8 mouse cellular contexts compared by ENCODE assay signal in the genomic region with DNA sequence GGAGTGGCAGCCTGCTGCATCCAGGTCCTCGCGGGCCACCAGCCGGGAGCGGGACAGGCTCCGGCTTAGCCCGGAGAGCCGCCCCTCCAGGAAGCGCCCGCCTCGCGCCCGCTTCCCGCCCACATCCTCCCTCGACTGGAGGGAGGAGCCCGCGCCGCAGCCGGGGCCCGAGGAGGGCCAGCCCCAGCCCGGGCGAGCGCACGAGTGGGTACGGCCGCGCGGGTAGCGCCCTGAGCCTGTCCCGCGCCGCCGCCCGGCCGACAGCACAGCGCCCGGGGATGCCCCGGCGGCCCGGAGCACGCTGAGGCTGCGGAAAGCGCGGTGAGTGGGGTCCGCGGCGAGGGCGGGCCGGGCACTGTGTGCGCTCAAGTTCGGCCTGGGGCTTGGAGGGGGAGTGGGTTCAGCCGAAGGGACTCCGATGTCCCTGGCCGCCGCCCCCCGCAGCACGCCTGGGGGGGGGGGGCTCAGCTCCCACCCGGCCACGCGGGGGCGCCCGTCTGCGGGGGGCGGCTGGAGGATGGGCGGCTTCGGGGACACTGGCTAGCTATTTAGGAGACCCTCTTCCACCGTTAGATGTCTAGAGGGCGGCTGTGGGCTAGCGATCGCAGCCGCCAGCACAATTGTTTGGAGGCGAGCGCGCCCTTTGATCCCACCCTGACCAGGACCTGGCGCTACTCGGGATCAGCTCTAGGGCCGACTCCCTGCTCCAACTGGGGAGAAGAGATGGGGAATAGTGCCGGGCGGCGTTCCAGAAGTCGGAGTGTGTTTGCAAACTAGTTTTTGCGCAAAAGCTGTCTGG. TPM values are rescaled to one million over a fixed set of nuclear protein-coding genes. Genes with fewer than 3 reads are reported as not detected.
DNase-seq lines count a peak whose midpoint lies in the region; ATAC-seq lines count a peak whose summit lies in the region.

A gene (plus strand): TSS at position 118 of the 799 bp plus-strand sequence.

- peak; percentile 74 for DNase-seq in ZHBTc4 (ENCODE audit: low read depth, low spot score)
- peak; percentile 68 for DNase-seq in embryo, embryonic 10.5 days (ENCODE audit: low spot score)
- DNase-seq in gastrocnemius, postnatal 36 days = peak; percentile 65 to 67
- peak in 1 of 2 experiments; percentile 54 for DNase-seq in left cerebral cortex, postnatal 25 days (ENCODE audit: low spot score in 2 of 2)
- DNase-seq in right cerebral cortex, postnatal 4 days = peak; percentile 59
- no peak for DNase-seq in c-Kit-positive CD71-positive TER-119-positive erythroid progenitor cells, embryonic 14.5 days (ENCODE audit: low spot score)

- intact Hi-C loops in gastrocnemius, postnatal 36 days (cut with DNase I) = no loop called here
- intact Hi-C loops in left cerebral cortex, postnatal 25 days (cut with DNase I) = loop anchor here (2.0 kb wide), 1 partner anchor 162 kb away; no protein-coding TSS in a partner anchor

- peak; percentile 87 for ATAC-seq in inflammation-experienced regulatory T-cells, adult 6 months
- ATAC-seq in megakaryocyte progenitor cell, adult 5-6 weeks (replicated peaks; ENCODE audit: poor library complexity) = peak; percentile 53

RNA-seq across cellular contexts. Expression of the gene that starts here (rescaled TPM):
- total RNA-seq in gastrocnemius, postnatal 36 days (2021) = 1 to 10 TPM; 4.5 to 7.3 TPM
- polyA plus RNA-seq in inflammation-experienced regulatory T-cells, adult 6 months (2017; shearing (Covaris generic)) = 1 to 10 TPM in 1 of 3 experiments, under 1 TPM in 2; 0.37 to 2.4 (median 0.98) TPM
- 10 to 100 TPM; 23.3 to 24.6 TPM for total RNA-seq in left cerebral cortex, postnatal 25 days (2021)
- total RNA-seq in megakaryocyte progenitor cell, adult 5-6 weeks (2015) = 98.4 and 104 TPM in 2 replicates
- 54.1 and 64.9 TPM in 2 replicates for total RNA-seq in megakaryocyte progenitor cell, adult 5-6 weeks (2017)
